Mouse (Mus musculus) heart, embryonic 13.5 days (tissue): ENCODE data around the gene N4bp2l2. TPM values are rescaled to one million over a fixed set of nuclear protein-coding genes. Genes with fewer than 3 reads are reported as not detected.
A peak's percentile ranks its signal among the peaks of the same experiment; 100 is the strongest.

Experiments used
- ATAC-seq: fragments of 200-750 bp; cut with Nextera tagmentation; 2 replicates; pipeline ENCODE4 v1.8.0; 2017; ENCODE audit warnings: moderate TSS enrichment; ENCODE audit not compliant: insufficient number of reproducible peaks, low FRiP score, low TSS enrichment; ENCODE audit errors: extremely low read depth
- H3K27ac ChIP-seq: fragments of 300-500 bp; sonication (generic); replicated peaks from 2 replicates; pipeline ENCODE4 v1.5.1; 2015; ENCODE audit warnings: moderate library complexity, mild to moderate bottlenecking, inconsistent platforms
- H3K27me3 ChIP-seq: fragments of 300-500 bp; sonication (generic); replicated peaks from 2 replicates; pipeline ENCODE4 v1.6.1; 2015; ENCODE audit warnings: mild to moderate bottlenecking, inconsistent platforms
- H3K36me3 ChIP-seq: fragments of 300-500 bp; sonication (generic); 2 replicates; pipeline ENCODE4 v1.6.1; 2015; ENCODE audit warnings: mild to moderate bottlenecking, inconsistent platforms
- H3K4me1 ChIP-seq: fragments of 300-500 bp; sonication (generic); 2 replicates; pipeline ENCODE4 v1.6.1; 2015; ENCODE audit warnings: inconsistent platforms
- H3K4me2 ChIP-seq: fragments of 300-500 bp; sonication (generic); 2 replicates; pipeline ENCODE4 v1.6.1; 2015; ENCODE audit warnings: inconsistent platforms, mild to moderate bottlenecking, moderate library complexity
- H3K4me3 ChIP-seq: fragments of 300-500 bp; sonication (generic); 2 replicates; pipeline ENCODE4 v1.5.1; 2015; ENCODE audit warnings: moderate library complexity, mild to moderate bottlenecking, inconsistent platforms
- H3K9ac ChIP-seq: fragments of 300-500 bp; sonication (generic); 2 replicates; pipeline ENCODE4 v1.6.1; 2015; ENCODE audit warnings: inconsistent platforms, mild to moderate bottlenecking, moderate library complexity
- H3K9me3 ChIP-seq: fragments of 300-500 bp; sonication (generic); 2 replicates; pipeline ENCODE4 v1.6.1; 2016; ENCODE audit warnings: inconsistent platforms
- WGBS: fragments of 180-500 bp; shearing (Covaris S2); methylation state at CpG from one replicate; pipeline ENCODE4 v1.1.7; 2015; ENCODE audit warnings: mixed read lengths; 5-methylcytosine and 5-hydroxymethylcytosine counted together
- polyA plus RNA-seq: library from polyadenylated mRNA; unstranded; fragments of >200 nt; fragmentation: Nextera tagmentation; extraction: Ambion mirVana; gene quantifications from 2 replicates; pipeline ENCODE4 v1.2.1, GENCODE M21; 2015

Gene N4bp2l2
- polyA plus RNA-seq, 1 experiment from 2014 or later = 31.0 TPM

DNA sequence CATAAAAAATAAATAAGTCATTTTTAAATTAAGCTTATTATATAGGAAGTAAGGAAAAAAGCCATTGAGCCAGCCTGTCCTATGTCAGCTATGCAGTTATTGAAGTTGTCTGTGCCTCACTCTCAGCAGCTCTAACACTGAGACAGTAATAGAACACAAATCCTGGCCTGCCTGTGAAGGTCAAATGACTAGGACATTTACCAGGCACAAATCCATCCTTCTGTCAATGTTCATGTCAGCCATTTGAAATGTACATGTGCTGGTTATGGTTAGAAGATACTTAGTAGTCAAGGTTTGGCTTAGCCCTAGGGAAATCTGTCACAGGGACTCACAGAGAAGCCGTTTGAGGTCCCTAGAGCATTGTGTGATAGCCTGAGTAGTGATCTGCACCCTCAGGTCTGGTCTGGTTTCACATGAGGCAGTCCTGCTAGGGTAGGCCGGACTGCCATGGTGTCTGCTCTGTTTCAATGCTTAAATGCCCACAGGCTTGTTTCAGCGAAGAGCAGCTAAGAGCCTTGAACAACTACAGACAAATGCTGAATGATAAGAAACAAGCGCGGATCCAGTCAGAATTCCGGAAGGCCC is 106.4 kb downstream of the N4bp2l2 start:
- ATAC-seq = no peak
- Histone ChIP-seq H3K27ac (peak overlapping the region; percentile 78), H3K9me3 (no peaks in the 10 kb centered on the region), H3K9ac (0 out of 2 replicates have a peak overlapping the region, but pooled peaks have one; percentile 47), H3K27me3 (no peaks in the 10 kb centered on the region), H3K4me3 (no peak overlapping the region), H3K36me3 (peaks cover 88% of the 10 kb centered on the region), H3K4me2 (no peak overlapping the region), H3K4me1 (peaks cover 10% of the 10 kb centered on the region)
- WGBS = 60% methylated on average over 6 of the region's 6 CpGs

Other genes with a start within 250 kb of the N4bp2l2 start
- not detected in 2 replicates for gene Zar1l, start 148.0 kb downstream of the N4bp2l2 start, polyA plus RNA-seq
- gene Brca2, start 143.6 kb downstream of the N4bp2l2 start, polyA plus RNA-seq = 16.6 and 20.2 TPM in 2 replicates
- 3.1 and 3.5 TPM in 2 replicates for gene N4bp2l1, start 69.0 kb downstream of the N4bp2l2 start, polyA plus RNA-seq
- gene Pds5b, start 7.6 kb upstream of the N4bp2l2 start, polyA plus RNA-seq = 17.6 and 18.0 TPM in 2 replicates